Mouse (Mus musculus): ENCODE measurements around the gene Cym. TPM values are rescaled to one million over a fixed set of nuclear protein-coding genes. Genes with fewer than 3 reads are reported as not detected.

Cym gene
- polyA plus RNA-seq, 1 experiment from 2014 or later = 3.1 TPM

DNA sequence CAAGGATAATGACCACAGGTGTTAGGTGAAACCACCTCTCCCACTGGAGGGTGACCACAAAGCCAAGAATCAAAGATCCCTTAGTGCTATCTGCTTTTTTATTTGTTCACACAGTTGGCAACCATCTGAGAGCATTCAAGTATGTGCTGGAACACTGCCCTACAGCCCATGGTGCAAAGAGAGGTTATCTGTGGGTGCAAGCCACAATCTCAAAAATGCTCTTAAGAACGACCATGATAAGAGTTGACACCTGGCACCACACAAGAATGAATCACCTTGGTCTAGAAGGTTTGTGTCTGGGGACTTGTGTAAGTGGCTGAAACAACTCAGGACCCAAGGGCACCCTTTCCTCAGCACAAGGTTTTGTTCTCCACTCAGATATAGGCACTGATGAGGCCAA, 1.7 kb upstream of the Cym start:
- H3K36me3 ChIP-seq = no peaks in the 10 kb centered on the region
- H3K4me1 ChIP-seq (replicated peaks) = no peaks in the 10 kb centered on the region
- DNase-seq (no peak), ATAC-seq (ENCODE audit: low read depth) (no peak)
- H3K9me3 ChIP-seq (replicated peaks) = no peaks in the 10 kb centered on the region; the same call in 1 of the 2 replicates
- H3K27me3 ChIP-seq = no peaks in the 10 kb centered on the region
- H3K9ac ChIP-seq = no peak overlapping the region
- H3K27ac ChIP-seq = no peak overlapping the region
- H3K4me2 ChIP-seq = no peak overlapping the region
- 46% methylated on average over 1 of the region's 1 CpGs for WGBS (ENCODE audit: insufficient replicate concordance)
- H3K4me3 ChIP-seq (replicated peaks) = no peak overlapping the region

DNA sequence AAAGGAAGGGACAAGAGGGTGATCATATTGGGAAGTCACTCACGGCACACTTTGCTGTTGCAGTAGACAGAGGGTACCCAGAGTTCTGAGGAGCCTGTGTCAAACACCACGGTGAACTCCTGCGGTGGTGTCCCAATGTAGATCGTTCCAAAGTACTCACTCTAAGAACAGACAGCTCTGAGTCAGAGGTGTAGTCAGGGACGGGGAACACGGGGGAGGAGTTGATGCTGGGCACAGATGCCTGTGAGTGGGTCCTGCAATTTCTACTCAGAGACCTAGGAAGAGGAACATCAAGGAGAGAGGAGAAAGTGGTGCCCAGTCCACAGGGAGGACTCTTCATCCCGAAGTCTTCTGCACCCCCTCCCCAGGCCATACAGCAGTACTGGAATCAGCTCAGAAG, 3.0 kb downstream of the Cym start:
- DNase-seq (no peak), ATAC-seq (ENCODE audit: low read depth) (no peak)
- Histone ChIP-seq H3K27ac (no peak overlapping the region), H3K4me1 (replicated peaks) (no peaks in the 10 kb centered on the region), H3K9me3 (replicated peaks) (no peaks in the 10 kb centered on the region), H3K27me3 (no peaks in the 10 kb centered on the region), H3K4me3 (replicated peaks) (no peak overlapping the region), H3K4me2 (no peak overlapping the region), H3K9ac (no peak overlapping the region), H3K36me3 (no peaks in the 10 kb centered on the region)
- 68% methylated on average over 7 of the region's 7 CpGs for WGBS (ENCODE audit: insufficient replicate concordance)

DNA sequence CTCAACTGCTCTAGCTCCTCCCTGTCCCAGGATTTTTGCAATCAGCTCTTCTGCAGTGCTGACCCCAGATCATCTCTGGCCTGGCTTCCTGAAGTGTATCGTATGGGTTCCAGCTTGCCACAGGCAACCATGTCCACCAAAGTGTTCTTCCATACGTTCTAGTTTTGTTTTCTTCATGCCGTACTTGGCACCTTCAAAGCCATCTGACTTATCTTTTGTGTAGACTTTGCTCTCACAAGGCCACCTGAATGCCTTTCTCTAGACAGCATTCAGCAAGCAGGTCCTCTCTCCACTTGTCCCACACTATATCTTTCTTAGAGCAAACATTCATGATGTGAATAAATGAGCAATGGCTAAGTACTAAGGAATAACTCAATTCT, 4.4 kb downstream of the Cym start:
- no peak overlapping the region for H3K4me3 ChIP-seq (replicated peaks)
- H3K9ac ChIP-seq = no peak overlapping the region
- no peak for ATAC-seq (ENCODE audit: low read depth)
- no peak overlapping the region for H3K27ac ChIP-seq
- 71% methylated on average over 3 of the region's 3 CpGs for WGBS (ENCODE audit: insufficient replicate concordance)
- no peak overlapping the region for H3K4me2 ChIP-seq
- no peaks in the 10 kb centered on the region for H3K27me3 ChIP-seq
- no peaks in the 10 kb centered on the region for H3K9me3 ChIP-seq (replicated peaks)
- no peaks in the 10 kb centered on the region for H3K4me1 ChIP-seq (replicated peaks)
- no peak for DNase-seq
- no peaks in the 10 kb centered on the region for H3K36me3 ChIP-seq

DNA sequence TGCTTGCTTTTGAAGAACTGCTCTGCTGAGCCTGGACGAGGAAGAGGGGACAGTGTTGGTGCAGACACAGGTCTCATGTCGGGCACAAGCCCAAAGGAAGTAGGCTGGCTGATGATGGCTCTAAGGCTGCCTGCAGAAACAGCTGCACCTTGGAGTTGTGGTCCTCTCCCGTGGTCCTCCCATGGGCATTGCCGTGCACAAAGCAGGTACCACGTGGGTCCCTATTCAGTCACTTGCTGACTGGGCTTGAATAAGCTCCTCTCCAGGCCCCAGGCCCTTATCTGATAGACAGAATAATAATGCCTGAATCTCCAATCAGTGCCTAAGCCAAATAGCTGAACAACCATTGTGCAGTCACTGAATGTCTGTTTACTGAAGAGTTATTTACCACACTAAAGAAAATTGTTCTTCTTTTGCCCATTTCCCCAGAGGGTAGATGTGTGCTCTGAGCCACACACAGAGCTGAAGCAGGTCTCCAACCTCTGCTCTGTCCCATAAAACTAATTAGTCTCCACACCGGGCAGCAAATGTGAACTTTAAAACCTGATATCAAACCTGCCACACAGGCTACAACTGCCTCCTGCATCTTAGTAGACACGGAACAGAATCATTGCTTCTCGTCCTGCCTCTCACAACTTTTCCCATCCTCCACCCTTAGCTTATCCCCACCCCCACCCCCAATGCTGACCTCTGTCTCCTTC, 5.0 kb downstream of the Cym start:
- Histone ChIP-seq H3K4me2 (no peak overlapping the region), H3K36me3 (no peaks in the 10 kb centered on the region), H3K9ac (no peak overlapping the region), H3K4me3 (replicated peaks) (no peak overlapping the region), H3K27me3 (no peaks in the 10 kb centered on the region), H3K9me3 (replicated peaks) (no peaks in the 10 kb centered on the region), H3K27ac (no peak overlapping the region), H3K4me1 (replicated peaks) (no peaks in the 10 kb centered on the region)
- ATAC-seq (ENCODE audit: low read depth) = no peak
- no peak for DNase-seq
- WGBS (ENCODE audit: insufficient replicate concordance) = 57% methylated on average over 8 of the region's 8 CpGs

DNA sequence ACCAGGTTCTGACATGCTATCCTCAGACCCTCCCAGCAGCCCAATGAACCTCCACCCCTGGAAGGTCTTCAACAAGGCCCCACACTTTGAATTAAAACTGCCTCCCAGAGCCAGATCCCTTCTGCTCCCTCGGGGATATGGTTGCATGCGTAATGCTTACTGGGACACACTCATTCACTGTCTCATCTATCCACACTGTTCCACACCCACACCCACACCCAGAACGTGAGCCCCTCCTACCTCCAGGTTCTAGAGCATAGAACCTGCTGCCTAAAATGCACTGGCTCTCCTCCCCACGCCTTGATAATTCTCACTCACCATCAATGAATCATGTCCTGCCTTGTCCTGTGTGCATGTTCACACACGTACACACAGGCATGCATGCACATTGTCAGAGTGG, 6.9 kb downstream of the Cym start:
- Histone ChIP-seq H3K36me3 (no peaks in the 10 kb centered on the region), H3K4me3 (replicated peaks) (no peak overlapping the region), H3K4me2 (no peak overlapping the region), H3K9ac (no peak overlapping the region), H3K4me1 (replicated peaks) (no peaks in the 10 kb centered on the region), H3K9me3 (replicated peaks) (no peaks in the 10 kb centered on the region), H3K27ac (no peak overlapping the region), H3K27me3 (no peaks in the 10 kb centered on the region)
- WGBS (ENCODE audit: insufficient replicate concordance) = 58% methylated on average over 5 of the region's 5 CpGs
- ATAC-seq (ENCODE audit: low read depth) (no peak), DNase-seq (no peak)

DNA sequence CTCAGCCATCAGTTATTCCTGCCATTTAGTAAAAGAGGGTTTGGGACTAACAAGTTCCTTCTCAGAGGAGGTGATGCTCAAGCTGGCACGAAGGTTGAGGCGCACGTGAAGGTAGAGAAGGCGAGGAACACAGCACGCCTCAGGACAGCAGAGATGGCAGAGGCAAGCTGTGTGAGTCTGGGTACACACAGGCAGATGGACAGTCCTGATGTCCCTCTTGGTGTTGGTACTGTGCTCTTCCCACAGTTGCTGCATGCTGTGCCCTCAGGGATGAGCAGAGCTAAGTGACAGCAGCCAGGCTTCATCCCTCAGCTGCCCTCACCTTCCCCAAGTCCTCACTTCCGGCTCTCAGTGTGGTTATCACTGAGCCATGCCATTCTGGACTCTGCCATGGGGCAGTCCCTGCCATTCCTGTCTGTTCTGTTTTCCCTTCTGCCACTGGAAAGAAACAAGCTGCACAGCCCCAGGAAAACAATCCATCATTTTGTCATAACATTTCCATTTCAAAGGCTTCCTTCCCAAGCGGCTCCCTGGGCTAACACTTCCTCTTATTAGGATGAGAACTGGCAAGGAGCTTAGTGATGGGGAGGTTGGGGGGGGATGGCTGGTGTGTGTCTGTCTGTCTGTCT, 13.8 kb downstream of the Cym start:
- WGBS (ENCODE audit: insufficient replicate concordance) = 49% methylated on average over 7 of the region's 7 CpGs
- DNase-seq = no peak
- no peak for ATAC-seq (ENCODE audit: low read depth)

DNA sequence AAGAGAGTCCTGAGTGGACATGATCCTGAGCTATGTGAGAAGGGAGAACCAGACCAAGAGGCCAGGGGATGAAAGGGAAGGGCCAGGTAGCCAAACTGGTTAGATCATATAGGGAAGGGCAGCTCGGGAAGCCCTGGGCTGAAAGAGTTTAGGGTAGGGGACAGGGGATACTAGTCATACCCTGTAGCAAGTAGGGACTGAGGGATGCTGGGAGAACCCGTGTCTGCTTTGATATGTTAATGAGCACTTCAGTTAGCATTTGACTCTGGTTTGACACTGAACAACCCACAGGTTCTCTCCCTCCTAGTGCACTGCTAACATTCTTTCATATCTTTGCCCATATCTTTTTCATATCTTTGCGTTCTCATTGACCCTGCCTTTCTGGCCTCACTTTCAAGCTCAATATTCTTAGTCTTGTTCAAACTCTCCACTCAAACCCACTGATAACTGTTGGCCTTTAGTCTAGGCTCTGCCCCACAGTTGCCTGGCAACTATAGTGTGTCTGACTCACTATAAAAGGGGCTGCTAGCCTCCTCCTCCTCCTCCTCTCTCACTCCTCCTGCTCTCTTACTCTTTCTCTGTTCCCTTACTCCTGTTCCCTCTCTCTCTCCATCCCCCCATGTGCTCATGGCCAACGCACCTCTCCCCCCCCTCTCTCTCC, 14.9 kb downstream of the Cym start:
- Histone ChIP-seq H3K4me1 (replicated peaks) (no peaks in the 10 kb centered on the region), H3K9me3 (replicated peaks) (no peaks in the 10 kb centered on the region), H3K27me3 (no peaks in the 10 kb centered on the region), H3K4me2 (no peak overlapping the region), H3K9ac (no peak overlapping the region), H3K27ac (no peak overlapping the region), H3K4me3 (replicated peaks) (no peak overlapping the region), H3K36me3 (no peaks in the 10 kb centered on the region)
- no peak for ATAC-seq (ENCODE audit: low read depth)
- WGBS (ENCODE audit: insufficient replicate concordance) = 31% methylated on average over 4 of the region's 4 CpGs
- no peak for DNase-seq

More for the DNA sequence above, 13.8 kb downstream of the Cym start:
- Histone ChIP-seq H3K36me3 (no peaks in the 10 kb centered on the region), H3K4me2 (no peak overlapping the region), H3K9ac (no peak overlapping the region), H3K27me3 (no peaks in the 10 kb centered on the region), H3K4me1 (replicated peaks) (no peaks in the 10 kb centered on the region), H3K4me3 (replicated peaks) (no peak overlapping the region), H3K27ac (no peak overlapping the region), H3K9me3 (replicated peaks) (no peaks in the 10 kb centered on the region)

DNA sequence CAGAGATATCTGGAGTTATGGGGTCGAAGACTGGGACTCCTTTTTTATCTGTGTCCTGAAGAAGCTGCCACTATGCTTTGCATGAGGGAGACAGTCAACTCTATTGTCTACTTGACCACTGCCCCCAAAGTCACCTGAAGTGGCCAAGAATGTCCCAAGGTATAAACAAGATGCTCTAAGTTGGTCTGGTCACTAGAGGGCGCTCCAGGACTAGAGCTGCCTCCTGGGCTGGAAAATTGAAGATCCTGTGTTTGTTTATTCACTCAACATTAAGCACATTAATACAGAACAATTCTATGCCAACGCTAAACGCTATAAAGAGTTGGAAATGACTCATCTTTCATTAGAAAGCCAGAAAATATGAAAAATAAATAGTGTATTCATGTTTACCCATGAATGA, 15.5 kb downstream of the Cym start:
- Histone ChIP-seq H3K4me2 (no peak overlapping the region), H3K4me3 (replicated peaks) (no peak overlapping the region), H3K9me3 (replicated peaks) (no peaks in the 10 kb centered on the region), H3K4me1 (replicated peaks) (no peaks in the 10 kb centered on the region), H3K36me3 (no peaks in the 10 kb centered on the region), H3K9ac (no peak overlapping the region), H3K27ac (no peak overlapping the region), H3K27me3 (no peaks in the 10 kb centered on the region)
- WGBS (ENCODE audit: insufficient replicate concordance) = 4% methylated on average over 4 of the region's 4 CpGs
- DNase-seq (peak; percentile 13), ATAC-seq (ENCODE audit: low read depth) (no peak)

DNA sequence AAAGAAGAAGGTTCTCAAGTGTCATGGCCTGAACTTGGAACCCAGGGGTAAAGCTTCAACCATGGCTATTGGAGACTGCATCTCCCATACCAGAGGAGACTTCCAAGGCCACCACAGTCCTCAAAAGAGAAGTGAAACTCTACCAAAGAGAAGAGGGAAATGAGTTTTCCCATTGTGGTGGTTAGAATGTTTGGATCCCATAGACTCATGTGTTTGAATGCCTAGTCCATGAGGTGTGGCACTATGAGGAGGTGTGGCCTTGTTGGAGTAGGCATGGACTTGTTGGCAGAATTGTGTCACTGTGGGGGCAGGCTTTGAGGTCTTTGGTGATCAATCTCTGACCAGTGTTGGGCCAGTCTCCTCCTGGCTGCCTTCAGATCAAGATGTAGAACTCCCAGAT, 16.4 kb downstream of the Cym start:
- no peak for ATAC-seq (ENCODE audit: low read depth)

DNA sequence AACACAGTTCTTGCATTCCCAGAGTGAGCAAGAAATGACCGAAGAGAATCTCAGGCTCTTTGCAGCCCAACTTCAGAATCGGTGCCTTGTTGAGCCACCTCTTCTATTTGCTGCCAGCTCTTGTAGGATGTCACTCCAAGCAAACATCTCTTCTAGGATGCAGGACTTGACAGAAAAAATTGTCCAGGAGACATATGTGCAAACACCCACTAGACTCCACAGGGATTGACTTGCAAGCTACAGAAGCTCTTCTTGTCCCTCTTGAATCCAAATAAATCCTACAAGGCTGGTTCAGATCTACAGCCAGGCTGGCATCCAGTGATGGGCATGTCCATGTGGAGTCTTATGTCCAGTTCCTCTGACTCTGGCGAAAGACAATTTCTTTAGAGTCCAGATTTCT, 17.1 kb downstream of the Cym start:
- H3K9me3 ChIP-seq (replicated peaks) = no peaks in the 10 kb centered on the region
- H3K4me3 ChIP-seq (replicated peaks) = no peak overlapping the region
- H3K4me2 ChIP-seq = no peak overlapping the region
- DNase-seq (no peak), ATAC-seq (ENCODE audit: low read depth) (no peak)
- H3K9ac ChIP-seq = no peak overlapping the region
- H3K27ac ChIP-seq = no peak overlapping the region
- H3K27me3 ChIP-seq = no peaks in the 10 kb centered on the region
- no peaks in the 10 kb centered on the region for H3K36me3 ChIP-seq
- 57% methylated on average over 3 of the region's 3 CpGs for WGBS (ENCODE audit: insufficient replicate concordance)
- no peaks in the 10 kb centered on the region for H3K4me1 ChIP-seq (replicated peaks)

More for the DNA sequence above, 16.4 kb downstream of the Cym start:
- Histone ChIP-seq H3K9ac (no peak overlapping the region), H3K4me2 (no peak overlapping the region), H3K4me3 (replicated peaks) (no peak overlapping the region), H3K27me3 (no peaks in the 10 kb centered on the region), H3K4me1 (replicated peaks) (no peaks in the 10 kb centered on the region), H3K27ac (no peak overlapping the region), H3K9me3 (replicated peaks) (no peaks in the 10 kb centered on the region), H3K36me3 (no peaks in the 10 kb centered on the region)
- no peak for DNase-seq

DNA sequence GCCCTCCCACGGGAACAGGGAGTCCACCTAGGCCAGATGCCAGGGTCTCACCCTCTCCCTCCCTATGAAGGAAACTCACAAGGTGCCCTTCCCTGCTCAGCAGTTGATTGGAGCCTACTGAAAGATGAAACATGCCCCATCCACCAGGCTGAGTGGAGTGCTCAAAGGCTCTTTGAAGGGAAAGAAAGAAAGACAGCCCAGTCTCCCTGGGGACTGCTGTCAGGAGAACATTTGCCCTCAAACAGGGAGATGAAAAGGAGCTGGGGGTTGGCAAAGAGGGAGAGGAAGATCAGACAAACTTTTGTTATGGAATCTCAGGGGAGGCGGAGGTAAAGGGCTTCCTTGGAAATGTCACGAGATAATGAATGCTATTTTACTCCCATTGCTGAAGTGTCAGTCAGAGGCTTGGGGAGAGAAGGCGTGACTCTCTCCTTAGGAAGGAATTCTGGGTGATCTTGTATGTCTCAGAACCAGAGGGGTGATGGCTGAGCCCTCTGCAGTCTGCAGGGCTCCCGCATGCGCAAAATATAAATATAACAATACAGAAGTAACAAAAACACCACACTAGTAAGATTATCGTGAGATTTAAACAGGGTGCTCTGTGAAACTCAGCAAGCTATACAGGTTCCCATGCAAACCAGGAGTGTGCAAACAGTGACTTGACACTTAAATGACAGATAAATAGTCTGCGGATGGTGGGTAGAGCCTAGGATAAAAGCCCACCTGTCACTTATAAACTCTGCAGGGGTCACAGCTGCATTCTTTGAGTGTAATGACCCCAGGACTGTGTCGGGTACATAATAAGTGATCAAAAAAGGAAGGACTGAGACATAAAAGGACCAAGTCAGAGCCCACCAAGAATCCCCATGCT, 20.0 kb downstream of the Cym start:
- H3K36me3 ChIP-seq = no peaks in the 10 kb centered on the region
- no peaks in the 10 kb centered on the region for H3K27me3 ChIP-seq
- no peak overlapping the region for H3K4me3 ChIP-seq (replicated peaks)
- ATAC-seq (ENCODE audit: low read depth) (no peak), DNase-seq (no peak)
- no peak overlapping the region for H3K9ac ChIP-seq
- H3K4me2 ChIP-seq = no peak overlapping the region
- WGBS (ENCODE audit: insufficient replicate concordance) = 46% methylated on average over 9 of the region's 9 CpGs
- no peaks in the 10 kb centered on the region for H3K4me1 ChIP-seq (replicated peaks)
- no peak overlapping the region for H3K27ac ChIP-seq
- H3K9me3 ChIP-seq (replicated peaks) = no peaks in the 10 kb centered on the region

Data from liver, embryonic 13.5 days (tissue).